Mouse (Mus musculus) kidney, adult 2 months (tissue): Measurements from ENCODE around the gene Gm20696.

Source experiments
- CTCF ChIP-seq: fragments of 200-500 bp; conservative IDR thresholded peaks from 2 replicates; pipeline ENCODE4 v1.5.1; 2011; ENCODE audit warnings: low read depth, mild to moderate bottlenecking, control low read depth, low read length, moderate library complexity, mixed read lengths; ENCODE audit not compliant: insufficient read depth, insufficient read length
- POLR2A ChIP-seq: fragments of 200-500 bp; IDR thresholded peaks from one replicate; pipeline ENCODE4 v1.6.1; 2011; ENCODE audit warnings: low read depth, low read length, control low read depth

DNA sequence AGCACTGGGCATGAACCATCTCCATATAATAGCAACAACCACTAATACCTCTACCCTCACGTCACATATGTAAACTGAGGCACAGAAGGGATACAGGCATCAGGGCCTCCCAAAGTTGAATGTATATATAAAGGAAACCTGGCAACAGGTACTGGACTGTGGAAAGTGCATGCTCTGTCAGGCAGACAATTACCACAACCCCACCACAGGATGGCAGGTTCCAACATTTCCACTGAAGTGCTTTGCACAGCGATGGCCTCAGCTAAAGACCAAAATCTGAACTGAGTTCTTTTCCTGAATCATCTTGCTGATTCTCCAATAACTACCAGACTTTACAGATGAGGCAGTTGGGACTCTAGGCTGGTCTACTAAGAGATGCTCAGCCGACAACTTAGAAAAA lies 361.4 kb downstream of the Gm20696 start:
- TF ChIP-seq CTCF = no peak
- no peak for TF ChIP-seq POLR2A
